Mouse (Mus musculus): ENCODE results near the gene Klrg2.
"Not testable (repeated sequence)": the region's sequence is repeated elsewhere in the genome, so short reads cannot be mapped to it uniquely, and the experiment has no call there.

Gene Klrg2

GRCm38 (mm10) chr6:38636852-38637618 is at the start of gene Klrg2:
TSS of gene Klrg2 (minus strand) at chr6:38637242.
- peak; percentile 42 for DNase-seq (ENCODE audit: low read depth, low spot score)

- DNase-seq (ENCODE audit: low read depth, low spot score), result no peak
Measured at GRCm38 (mm10) chr6:38682532-38682931, 45.5 kb upstream of the Klrg2 start.

- DNase-seq (ENCODE audit: low read depth, low spot score), result no peak
Measured at GRCm38 (mm10) chr6:38677629-38678028, 40.6 kb upstream of the Klrg2 start.

- DNase-seq (ENCODE audit: low read depth, low spot score), result no peak
Measured at GRCm38 (mm10) chr6:38676723-38677122, 39.7 kb upstream of the Klrg2 start.

GRCm38 (mm10) chr6:38676217-38676616 is 39.2 kb upstream of the Klrg2 start:
- DNase-seq (ENCODE audit: low read depth, low spot score), result no peak

- no peak for DNase-seq (ENCODE audit: low read depth, low spot score)
Measured at GRCm38 (mm10) chr6:38672011-38672410, 35.0 kb upstream of the Klrg2 start.

- DNase-seq (ENCODE audit: low read depth, low spot score), result no peak
Measured at GRCm38 (mm10) chr6:38671270-38671669, 34.2 kb upstream of the Klrg2 start.

GRCm38 (mm10) chr6:38670488-38670887 is 33.4 kb upstream of the Klrg2 start:
- not testable (repeated sequence) for DNase-seq (ENCODE audit: low read depth, low spot score)

- DNase-seq (ENCODE audit: low read depth, low spot score), result no peak
Measured at GRCm38 (mm10) chr6:38669580-38669979, 32.5 kb upstream of the Klrg2 start.

- DNase-seq (ENCODE audit: low read depth, low spot score), result no peak
Measured at GRCm38 (mm10) chr6:38662714-38663615, 25.9 kb upstream of the Klrg2 start, which contains the start of gene Clec2l. TSS of gene Clec2l (plus strand) at chr6:38663069.

GRCm38 (mm10) chr6:38661626-38662025 is 24.6 kb upstream of the Klrg2 start:
- DNase-seq (ENCODE audit: low read depth, low spot score), result no peak

- DNase-seq (ENCODE audit: low read depth, low spot score), result peak; percentile 67
Measured at GRCm38 (mm10) chr6:38650263-38650937, 13.4 kb upstream of the Klrg2 start.

- DNase-seq (ENCODE audit: low read depth, low spot score), result no peak
Measured at GRCm38 (mm10) chr6:38649545-38649944, 12.5 kb upstream of the Klrg2 start.

- DNase-seq (ENCODE audit: low read depth, low spot score), result no peak
Measured at GRCm38 (mm10) chr6:38643039-38643438, 6.0 kb upstream of the Klrg2 start.

- DNase-seq (ENCODE audit: low read depth, low spot score), result no peak
Measured at GRCm38 (mm10) chr6:38642593-38642992, 5.6 kb upstream of the Klrg2 start.

- DNase-seq (ENCODE audit: low read depth, low spot score), result no peak
Measured at GRCm38 (mm10) chr6:38641645-38642044, 4.6 kb upstream of the Klrg2 start.

GRCm38 (mm10) chr6:38641228-38641627 is 4.2 kb upstream of the Klrg2 start:
- DNase-seq (ENCODE audit: low read depth, low spot score), result no peak

- no peak for DNase-seq (ENCODE audit: low read depth, low spot score)
Measured at GRCm38 (mm10) chr6:38640401-38640800, 3.4 kb upstream of the Klrg2 start.

- DNase-seq (ENCODE audit: low read depth, low spot score), result peak; percentile 40
Measured at GRCm38 (mm10) chr6:38635941-38636851, 846 bp downstream of the Klrg2 start.

- no peak for DNase-seq (ENCODE audit: low read depth, low spot score)
Measured at GRCm38 (mm10) chr6:38634461-38634860, 2.6 kb downstream of the Klrg2 start.

GRCm38 (mm10) chr6:38632826-38633225 is 4.2 kb downstream of the Klrg2 start:
- DNase-seq (ENCODE audit: low read depth, low spot score), result no peak
